Mouse (Mus musculus) neural tube, embryonic 11.5 days (tissue): Measurements from ENCODE around the gene Cstf1. TPM values are rescaled to one million over a fixed set of nuclear protein-coding genes. Genes with fewer than 3 reads are reported as not detected.

ENCODE experiments used
- ATAC-seq: fragments of 200-750 bp; cut with Nextera tagmentation; 2 replicates; pipeline ENCODE4 v1.8.0; 2017; ENCODE audit warnings: moderate number of reproducible peaks, mild to moderate bottlenecking, moderate TSS enrichment, moderate library complexity; ENCODE audit not compliant: insufficient read depth, low FRiP score, low TSS enrichment
- DNase-seq: peaks from one replicate; pipeline ENCODE4 v3.0.0-alpha.2; 2015; ENCODE audit warnings: low spot score
- H3K27ac ChIP-seq: fragments of 300-500 bp; sonication (generic); 2 replicates; pipeline ENCODE4 v1.5.1; 2014; ENCODE audit warnings: low read depth, mild to moderate bottlenecking, low read length
- H3K27me3 ChIP-seq: fragments of 300-500 bp; sonication (generic); 2 replicates; pipeline ENCODE4 v1.6.1; 2014; ENCODE audit warnings: mild to moderate bottlenecking, low read length, mixed read lengths; ENCODE audit not compliant: control insufficient read depth, insufficient read depth
- H3K36me3 ChIP-seq: fragments of 300-500 bp; sonication (generic); 2 replicates; pipeline ENCODE4 v1.6.1; 2014; ENCODE audit warnings: mild to moderate bottlenecking, low read length, moderate library complexity, mixed read lengths; ENCODE audit not compliant: control insufficient read depth, insufficient read depth
- H3K4me1 ChIP-seq: fragments of 300-500 bp; sonication (generic); 2 replicates; pipeline ENCODE4 v1.6.1; 2014; ENCODE audit warnings: low read length, mixed read lengths; ENCODE audit not compliant: control insufficient read depth, insufficient read depth
- H3K4me2 ChIP-seq: fragments of 300-500 bp; sonication (generic); 2 replicates; pipeline ENCODE4 v1.6.1; 2014; ENCODE audit warnings: low read depth, mild to moderate bottlenecking, moderate library complexity
- H3K4me3 ChIP-seq: fragments of 300-500 bp; sonication (generic); 2 replicates; pipeline ENCODE4 v1.5.1; 2014; ENCODE audit warnings: low read depth, low read length
- H3K9ac ChIP-seq: fragments of 300-500 bp; sonication (generic); 2 replicates; pipeline ENCODE4 v1.6.1; 2014; ENCODE audit warnings: mild to moderate bottlenecking, low read length
- H3K9me3 ChIP-seq: fragments of 300-500 bp; sonication (generic); 2 replicates; pipeline ENCODE4 v1.6.1; 2016; ENCODE audit warnings: low read length; ENCODE audit not compliant: control insufficient read depth
- WGBS: fragments of 180-500 bp; shearing (Covaris S2); extraction: QIAGEN DNeasy Blood & Tissue Kit; methylation state at CpG from one replicate; pipeline ENCODE4 v1.1.7; 2014; 5-methylcytosine and 5-hydroxymethylcytosine counted together
- polyA plus RNA-seq: library from polyadenylated mRNA; unstranded; fragments of >200 nt; fragmentation: Nextera tagmentation; extraction: Ambion mirVana; gene quantifications from 2 replicates; pipeline ENCODE4 v1.2.1, GENCODE M21; 2014

Gene Cstf1
- polyA plus RNA-seq, 1 experiment from 2014 or later, result 45.6 TPM

- 78% methylated on average over 13 of the region's 13 CpGs for WGBS
- ATAC-seq (no peak), DNase-seq (no peak)
- H3K27me3 ChIP-seq, result no peaks in the 10 kb centered on the region
- no peak overlapping the region for H3K4me3 ChIP-seq
- no peak overlapping the region for H3K4me2 ChIP-seq
- H3K4me1 ChIP-seq, result no peaks in the 10 kb centered on the region
- H3K36me3 ChIP-seq, result no peaks in the 10 kb centered on the region
- H3K9me3 ChIP-seq, result no peaks in the 10 kb centered on the region
- H3K27ac ChIP-seq, result no peak overlapping the region
- no peak overlapping the region for H3K9ac ChIP-seq
Measured at GRCm38 (mm10) chr2:172401116-172401825, 30.8 kb downstream of the Cstf1 start.

- no peak overlapping the region for H3K9ac ChIP-seq
- ATAC-seq (no peak), DNase-seq (no peak)
- no peak overlapping the region for H3K4me2 ChIP-seq
- H3K36me3 ChIP-seq, result no peaks in the 10 kb centered on the region
- no peaks in the 10 kb centered on the region for H3K9me3 ChIP-seq
- no peaks in the 10 kb centered on the region for H3K27me3 ChIP-seq
- no peak overlapping the region for H3K4me3 ChIP-seq
- WGBS, result 64% methylated on average over 7 of the region's 7 CpGs
- H3K27ac ChIP-seq, result no peak overlapping the region
- no peaks in the 10 kb centered on the region for H3K4me1 ChIP-seq
Measured at GRCm38 (mm10) chr2:172404239-172404638, 33.8 kb downstream of the Cstf1 start.

DNA sequence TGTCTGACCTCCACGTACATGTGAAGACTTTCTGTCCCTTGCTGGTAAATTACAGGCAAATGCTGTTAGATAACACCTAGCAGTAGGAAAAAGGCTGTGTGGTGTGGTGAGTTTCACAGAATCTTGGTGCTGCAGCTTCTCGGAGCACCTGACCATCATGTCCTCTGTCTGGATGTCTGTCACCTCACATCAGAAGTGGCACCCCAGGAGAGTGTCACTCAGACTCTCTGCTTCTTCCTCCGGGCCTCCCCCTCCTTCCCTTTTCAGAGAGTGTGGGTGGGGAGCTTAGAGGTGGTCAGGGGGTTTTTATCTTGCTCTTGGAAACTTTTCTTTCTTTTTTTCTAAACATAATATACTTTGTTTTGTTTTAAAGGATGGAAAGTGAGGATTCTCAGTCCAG is 34.5 kb downstream of the Cstf1 start:
- no peaks in the 10 kb centered on the region for H3K9me3 ChIP-seq
- H3K36me3 ChIP-seq, result no peaks in the 10 kb centered on the region
- H3K9ac ChIP-seq, result no peak overlapping the region
- no peaks in the 10 kb centered on the region for H3K4me1 ChIP-seq
- H3K27ac ChIP-seq, result no peak overlapping the region
- no peak overlapping the region for H3K4me2 ChIP-seq
- WGBS, result 77% methylated on average over 3 of the region's 3 CpGs
- DNase-seq (no peak), ATAC-seq (no peak)
- no peak overlapping the region for H3K4me3 ChIP-seq
- H3K27me3 ChIP-seq, result no peaks in the 10 kb centered on the region

DNA sequence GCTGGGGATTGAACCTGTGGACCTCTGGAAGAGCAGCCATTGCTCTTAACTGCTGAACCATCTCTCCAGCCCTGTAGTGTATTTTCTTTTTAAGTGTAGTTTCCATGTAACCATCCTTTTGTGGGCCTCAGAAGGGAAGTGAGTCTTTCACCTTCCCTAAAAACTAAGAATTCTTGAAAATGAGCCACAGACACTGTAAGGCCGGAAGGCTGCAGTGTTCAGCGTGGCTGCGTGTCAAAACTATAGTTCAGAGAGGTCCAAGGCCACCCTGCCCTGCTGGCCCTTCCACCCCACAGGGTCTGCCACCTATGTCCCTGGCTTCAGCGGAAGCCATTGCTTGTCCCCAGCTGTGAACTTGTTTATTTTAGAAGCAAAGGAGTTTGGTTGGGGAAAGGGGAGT is 35.7 kb downstream of the Cstf1 start:
- H3K9me3 ChIP-seq, result no peaks in the 10 kb centered on the region
- no peaks in the 10 kb centered on the region for H3K27me3 ChIP-seq
- 73% methylated on average over 4 of the region's 4 CpGs for WGBS
- H3K36me3 ChIP-seq, result no peaks in the 10 kb centered on the region
- no peaks in the 10 kb centered on the region for H3K4me1 ChIP-seq
- ATAC-seq (no peak), DNase-seq (no peak)
- H3K9ac ChIP-seq, result no peak overlapping the region
- no peak overlapping the region for H3K4me3 ChIP-seq
- no peak overlapping the region for H3K4me2 ChIP-seq
- H3K27ac ChIP-seq, result no peak overlapping the region

DNA sequence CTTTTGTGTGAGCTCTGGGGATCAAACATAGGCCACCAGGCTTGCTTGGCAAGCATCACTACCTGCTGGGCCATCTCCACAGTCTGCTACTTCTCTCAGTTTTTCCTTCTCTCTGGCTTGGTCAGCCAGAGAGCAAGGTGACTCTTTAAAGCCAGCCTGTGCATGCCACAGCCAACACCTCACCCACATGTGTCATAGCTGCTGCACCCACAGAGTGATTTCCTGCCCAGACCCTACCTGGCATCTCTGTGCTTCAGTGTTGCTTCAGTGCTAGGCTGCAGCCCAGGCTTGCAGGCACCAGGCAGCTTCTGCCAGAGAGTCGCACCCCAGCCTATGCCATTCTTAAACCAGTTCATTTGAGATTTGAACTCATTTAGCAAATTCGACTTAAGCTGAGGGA is 37.0 kb downstream of the Cstf1 start:
- no peak overlapping the region for H3K9ac ChIP-seq
- no peaks in the 10 kb centered on the region for H3K27me3 ChIP-seq
- DNase-seq, result no peak
- no peak overlapping the region for H3K4me2 ChIP-seq
- H3K9me3 ChIP-seq, result no peaks in the 10 kb centered on the region
- no peaks in the 10 kb centered on the region for H3K36me3 ChIP-seq
- 80% methylated on average over 2 of the region's 2 CpGs for WGBS
- H3K27ac ChIP-seq, result no peak overlapping the region
- no peaks in the 10 kb centered on the region for H3K4me1 ChIP-seq
- no peak overlapping the region for H3K4me3 ChIP-seq
- no peak for ATAC-seq

DNA sequence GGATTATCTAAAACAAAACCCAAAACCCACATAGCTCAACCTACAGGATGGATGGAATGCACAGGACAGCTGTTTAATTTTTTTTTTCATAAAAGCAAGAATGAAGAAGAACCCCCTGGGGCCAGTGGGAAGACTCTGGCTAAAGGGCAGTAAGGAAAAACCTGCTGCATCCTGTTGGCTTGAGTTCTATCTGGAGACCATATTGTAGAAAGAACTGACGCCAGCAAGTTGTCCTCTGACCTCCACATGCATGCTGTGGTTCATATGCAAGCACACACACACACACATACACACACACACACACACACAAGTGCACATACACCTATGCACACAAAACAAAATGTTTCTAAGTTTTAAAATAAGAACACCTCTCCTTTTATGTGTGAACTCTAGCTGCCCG is 40.2 kb downstream of the Cstf1 start:
- ATAC-seq (no peak), DNase-seq (no peak)
- Histone ChIP-seq H3K36me3 (no peaks in the 10 kb centered on the region), H3K4me2 (no peak overlapping the region), H3K9me3 (no peaks in the 10 kb centered on the region), H3K27me3 (no peaks in the 10 kb centered on the region), H3K9ac (no peak overlapping the region), H3K4me3 (no peak overlapping the region), H3K4me1 (no peaks in the 10 kb centered on the region), H3K27ac (no peak overlapping the region)
- 86% methylated on average over 2 of the region's 2 CpGs for WGBS

- H3K4me2 ChIP-seq, result no peak overlapping the region
- no peak overlapping the region for H3K4me3 ChIP-seq
- H3K4me1 ChIP-seq, result no peaks in the 10 kb centered on the region
- H3K9me3 ChIP-seq, result no peaks in the 10 kb centered on the region
- no peak overlapping the region for H3K9ac ChIP-seq
- H3K27ac ChIP-seq, result no peak overlapping the region
- WGBS, result 79% methylated on average over 11 of the region's 11 CpGs
- DNase-seq (no peak), ATAC-seq (no peak)
- H3K36me3 ChIP-seq, result no peaks in the 10 kb centered on the region
- no peaks in the 10 kb centered on the region for H3K27me3 ChIP-seq
Measured at GRCm38 (mm10) chr2:172411091-172411490, 40.6 kb downstream of the Cstf1 start.

DNA sequence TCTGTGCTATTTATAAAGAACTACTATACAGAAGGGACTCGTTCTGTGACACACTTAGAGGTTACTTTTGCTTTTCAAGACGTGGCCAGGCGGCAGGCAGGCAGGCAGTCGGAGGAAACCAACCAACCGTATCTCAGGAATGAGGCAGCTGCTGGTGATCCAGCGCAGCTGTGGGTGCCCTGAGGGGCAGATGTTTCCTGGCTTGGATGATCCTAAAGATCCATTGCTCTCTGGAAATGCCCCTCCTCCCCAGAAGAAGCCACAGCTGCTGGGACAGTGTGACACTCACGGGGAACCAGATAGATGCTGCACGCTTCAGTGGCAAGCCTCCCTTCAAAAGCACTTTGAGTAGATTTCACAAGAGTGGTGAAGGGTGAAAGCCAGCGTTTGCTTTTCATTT is 42.0 kb downstream of the Cstf1 start:
- Histone ChIP-seq H3K4me3 (no peak overlapping the region), H3K9ac (no peak overlapping the region), H3K27me3 (no peaks in the 10 kb centered on the region), H3K9me3 (no peaks in the 10 kb centered on the region), H3K36me3 (no peaks in the 10 kb centered on the region), H3K27ac (no peak overlapping the region), H3K4me2 (no peak overlapping the region), H3K4me1 (no peaks in the 10 kb centered on the region)
- 22% methylated on average over 9 of the region's 9 CpGs for WGBS
- peak; percentile 23; the same call in 1 of the 2 replicates for ATAC-seq
- peak; percentile 66 for DNase-seq

GRCm38 (mm10) chr2:172413273-172413672 is 42.8 kb downstream of the Cstf1 start:
- Histone ChIP-seq H3K4me3 (no peak overlapping the region), H3K27me3 (no peaks in the 10 kb centered on the region), H3K9me3 (no peaks in the 10 kb centered on the region), H3K4me2 (no peak overlapping the region), H3K4me1 (no peaks in the 10 kb centered on the region), H3K27ac (no peak overlapping the region), H3K9ac (no peak overlapping the region), H3K36me3 (no peaks in the 10 kb centered on the region)
- WGBS, result 20% methylated on average over 4 of the region's 4 CpGs
- DNase-seq (no peak), ATAC-seq (no peak)
